Mouse (Mus musculus): ENCODE results near the gene Hmmr. TPM values are rescaled to one million over a fixed set of nuclear protein-coding genes. Genes with fewer than 3 reads are reported as not detected.
"Not testable (repeated sequence)": the region's sequence is repeated elsewhere in the genome, so short reads cannot be mapped to it uniquely, and the experiment has no call there.

Hmmr gene
- polyA plus RNA-seq, 1 experiment from 2014 or later: 64.3 TPM

GRCm38 (mm10) chr11:40746361-40746760, 13.1 kb upstream of the Hmmr start:
- Histone ChIP-seq H3K4me2 (no peak overlapping the region), H3K4me1 (no peaks in the 10 kb centered on the region), H3K4me3 (replicated peaks) (no peak overlapping the region), H3K27ac (no peak overlapping the region), H3K36me3 (replicated peaks) (peaks cover 21% of the 10 kb centered on the region), H3K27me3 (no peaks in the 10 kb centered on the region), H3K9me3 (no peaks in the 10 kb centered on the region), H3K9ac (no peak overlapping the region)
- WGBS: 92% methylated on average over 12 of the region's 12 CpGs
- no peak for ATAC-seq (ENCODE audit: low FRiP score)

- Histone ChIP-seq H3K4me1 (no peaks in the 10 kb centered on the region), H3K4me3 (replicated peaks) (no peak overlapping the region), H3K9me3 (no peaks in the 10 kb centered on the region), H3K4me2 (no peak overlapping the region), H3K36me3 (replicated peaks) (peaks cover 26% of the 10 kb centered on the region), H3K27ac (no peak overlapping the region), H3K9ac (no peak overlapping the region), H3K27me3 (no peaks in the 10 kb centered on the region)
- 82% methylated on average over 3 of the region's 3 CpGs for WGBS
- ATAC-seq (ENCODE audit: low FRiP score): no peak
These were observed 11.1 kb upstream of the Hmmr start for GRCm38 (mm10) chr11:40744348-40744747.

GRCm38 (mm10) chr11:40741605-40742262, 8.5 kb upstream of the Hmmr start:
- WGBS: 92% methylated on average over 12 of the region's 12 CpGs
- ATAC-seq (ENCODE audit: low FRiP score): no peak

GRCm38 (mm10) chr11:40737369-40737768, 4.1 kb upstream of the Hmmr start:
- Histone ChIP-seq H3K4me3 (replicated peaks) (no peak overlapping the region), H3K4me1 (peaks cover 17% of the 10 kb centered on the region), H3K9ac (no peak overlapping the region), H3K9me3 (no peaks in the 10 kb centered on the region), H3K36me3 (replicated peaks) (peaks cover 49% of the 10 kb centered on the region), H3K27ac (no peak overlapping the region), H3K27me3 (no peaks in the 10 kb centered on the region), H3K4me2 (no peak overlapping the region)
- WGBS: 90% methylated on average over 3 of the region's 3 CpGs
- ATAC-seq (ENCODE audit: low FRiP score): no peak

More at GRCm38 (mm10) chr11:40741605-40742262, 8.5 kb upstream of the Hmmr start:
- no peak overlapping the region for H3K27ac ChIP-seq
- no peak overlapping the region for H3K4me3 ChIP-seq (replicated peaks)
- peaks cover 47% of the 10 kb centered on the region for H3K36me3 ChIP-seq (replicated peaks)
- no peaks in the 10 kb centered on the region for H3K4me1 ChIP-seq
- H3K9me3 ChIP-seq: no peaks in the 10 kb centered on the region
- no peaks in the 10 kb centered on the region for H3K27me3 ChIP-seq
- H3K4me2 ChIP-seq: no peak overlapping the region
- H3K9ac ChIP-seq: no peak overlapping the region

GRCm38 (mm10) chr11:40734251-40734752, 1.1 kb upstream of the Hmmr start:
- Histone ChIP-seq H3K27ac (no peak overlapping the region), H3K36me3 (replicated peaks) (peaks cover 26% of the 10 kb centered on the region), H3K4me3 (replicated peaks) (peak overlapping the region; percentile 88), H3K4me1 (peaks cover 26% of the 10 kb centered on the region), H3K4me2 (peak overlapping the region; percentile 67), H3K9me3 (no peaks in the 10 kb centered on the region), H3K27me3 (no peaks in the 10 kb centered on the region), H3K9ac (peak overlapping the region; percentile 89)
- no peak for ATAC-seq (ENCODE audit: low FRiP score)
- 7% methylated on average over 11 of the region's 11 CpGs for WGBS

GRCm38 (mm10) chr11:40732997-40733338, 254 bp downstream of the Hmmr start:
- Histone ChIP-seq H3K27ac (no peak overlapping the region), H3K4me1 (peaks cover 26% of the 10 kb centered on the region), H3K9me3 (no peaks in the 10 kb centered on the region), H3K4me2 (peak overlapping the region; percentile 76), H3K27me3 (no peaks in the 10 kb centered on the region), H3K4me3 (replicated peaks) (peak overlapping the region; percentile 88), H3K9ac (peak overlapping the region; percentile 55), H3K36me3 (replicated peaks) (peaks cover 27% of the 10 kb centered on the region)
- ATAC-seq (ENCODE audit: low FRiP score): peak; percentile 52; the same call in 1 of the 2 replicates
- WGBS: 1% methylated on average over 14 of the region's 14 CpGs

GRCm38 (mm10) chr11:40718324-40718723, 14.9 kb downstream of the Hmmr start:
- peaks cover 85% of the 10 kb centered on the region for H3K36me3 ChIP-seq (replicated peaks)
- no peaks in the 10 kb centered on the region for H3K9me3 ChIP-seq
- no peak for ATAC-seq (ENCODE audit: low FRiP score)

GRCm38 (mm10) chr11:40715524-40715923, 17.7 kb downstream of the Hmmr start:
- H3K4me3 ChIP-seq (replicated peaks): no peak overlapping the region
- no peak overlapping the region for H3K9ac ChIP-seq
- H3K27ac ChIP-seq: no peak overlapping the region
- WGBS: 94% methylated on average over 5 of the region's 5 CpGs
- H3K4me2 ChIP-seq: no peak overlapping the region
- no peaks in the 10 kb centered on the region for H3K27me3 ChIP-seq
- peaks cover 83% of the 10 kb centered on the region for H3K36me3 ChIP-seq (replicated peaks)
- no peaks in the 10 kb centered on the region for H3K4me1 ChIP-seq
- ATAC-seq (ENCODE audit: low FRiP score): no peak
- H3K9me3 ChIP-seq: no peaks in the 10 kb centered on the region

More at GRCm38 (mm10) chr11:40718324-40718723, 14.9 kb downstream of the Hmmr start:
- Histone ChIP-seq H3K4me3 (replicated peaks) (no peak overlapping the region), H3K4me1 (no peaks in the 10 kb centered on the region), H3K27me3 (no peaks in the 10 kb centered on the region), H3K9ac (no peak overlapping the region), H3K4me2 (no peak overlapping the region), H3K27ac (no peak overlapping the region)

- 90% methylated on average over 8 of the region's 8 CpGs for WGBS
- ATAC-seq (ENCODE audit: low FRiP score): no peak
- H3K4me2 ChIP-seq: no peak overlapping the region
- no peak overlapping the region for H3K9ac ChIP-seq
- no peak overlapping the region for H3K27ac ChIP-seq
- H3K27me3 ChIP-seq: no peaks in the 10 kb centered on the region
- H3K36me3 ChIP-seq (replicated peaks): peaks cover 87% of the 10 kb centered on the region
- no peaks in the 10 kb centered on the region for H3K9me3 ChIP-seq
- H3K4me1 ChIP-seq: no peaks in the 10 kb centered on the region
- H3K4me3 ChIP-seq (replicated peaks): no peak overlapping the region
These were observed 19.4 kb downstream of the Hmmr start for GRCm38 (mm10) chr11:40713858-40714257.

GRCm38 (mm10) chr11:40709899-40710298, 23.3 kb downstream of the Hmmr start:
- H3K27ac ChIP-seq; H3K4me1 ChIP-seq; H3K4me3 ChIP-seq (replicated peaks); H3K27me3 ChIP-seq; H3K9ac ChIP-seq; H3K9me3 ChIP-seq; ATAC-seq (ENCODE audit: low FRiP score); H3K4me2 ChIP-seq: not testable (repeated sequence)
- peaks cover 88% of the 10 kb centered on the region for H3K36me3 ChIP-seq (replicated peaks)
- WGBS: 89% methylated on average over 6 of the region's 6 CpGs

- Histone ChIP-seq H3K9me3 (no peaks in the 10 kb centered on the region), H3K4me2 (peak within 1 kb of the TSS; percentile 68), H3K4me3 (replicated peaks) (peak within 1 kb of the TSS; percentile 84), H3K27ac (peak within 1 kb of the TSS; percentile 95), H3K4me1 (peaks cover 22% of the 10 kb centered on the region), H3K36me3 (replicated peaks) (peaks cover 6% of the 10 kb centered on the region; the same call in 1 of the 2 replicates), H3K27me3 (no peaks in the 10 kb centered on the region), H3K9ac (peak within 1 kb of the TSS; percentile 80)
- ATAC-seq (ENCODE audit: low FRiP score): no peak
- WGBS: 87% methylated on average over 9 of the region's 9 CpGs
These were observed 38.1 kb downstream of the Hmmr start, which contains the start of gene Mat2b for GRCm38 (mm10) chr11:40695103-40695502. TSS of gene Mat2b (minus strand) at chr11:40695203.

- under 1% methylated on average over 31 of the region's 31 CpGs for WGBS
- no peaks in the 10 kb centered on the region for H3K9me3 ChIP-seq
- peak overlapping the region; percentile 68 for H3K4me2 ChIP-seq
- peak overlapping the region; percentile 95 for H3K27ac ChIP-seq
- H3K9ac ChIP-seq: peak overlapping the region; percentile 80
- no peaks in the 10 kb centered on the region for H3K36me3 ChIP-seq (replicated peaks)
- H3K27me3 ChIP-seq: no peaks in the 10 kb centered on the region
- peak; percentile 42 for ATAC-seq (ENCODE audit: low FRiP score)
- H3K4me1 ChIP-seq: peaks cover 28% of the 10 kb centered on the region
- peak overlapping the region; percentile 84 for H3K4me3 ChIP-seq (replicated peaks)
These were observed 38.7 kb downstream of the Hmmr start for GRCm38 (mm10) chr11:40694311-40695087.

Measured in forebrain, embryonic 12.5 days (tissue).